Mouse (Mus musculus) small intestine, adult 2 months (tissue): ENCODE data around the gene Fkbp1a.

ENCODE experiments used
- CTCF ChIP-seq: fragments of 200-500 bp; IDR thresholded peaks from 2 replicates; pipeline ENCODE4 v1.5.1; 2012; ENCODE audit warnings: low read depth, mild to moderate bottlenecking, control low read depth, inconsistent platforms, low read length, moderate library complexity, mixed read lengths; ENCODE audit not compliant: insufficient replicate concordance, insufficient read length; ENCODE audit errors: extremely low read depth
- POLR2A ChIP-seq: fragments of 200-500 bp; IDR thresholded peaks from 2 replicates; pipeline ENCODE4 v1.6.1; 2012; ENCODE audit warnings: low read depth, mild to moderate bottlenecking, control low read depth, inconsistent platforms, low read length, moderate library complexity

DNA sequence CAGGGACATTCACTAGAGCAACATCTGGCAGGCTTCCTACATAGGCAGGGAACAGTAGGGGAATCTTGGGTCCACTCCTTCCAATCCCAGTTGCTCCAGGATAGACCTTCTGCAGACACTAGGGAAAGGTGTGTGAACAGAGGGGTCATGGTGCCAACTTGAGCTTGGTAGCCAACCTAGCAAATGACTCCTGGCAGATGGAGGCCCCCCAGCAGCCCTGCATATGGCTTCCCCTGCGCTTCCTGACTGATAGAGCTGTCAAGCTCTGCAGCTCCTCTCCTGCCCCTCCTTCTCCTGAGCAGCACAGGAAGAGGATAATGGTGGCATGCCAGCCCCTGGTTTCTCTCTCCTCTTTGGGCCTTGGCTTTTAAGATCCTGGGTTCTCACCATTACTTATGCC is 66.2 kb downstream of the Fkbp1a start:
- TF ChIP-seq CTCF (no peak), POLR2A (no peak)
